Mouse (Mus musculus): ENCODE measurements around the gene Ncoa4.

DNA sequence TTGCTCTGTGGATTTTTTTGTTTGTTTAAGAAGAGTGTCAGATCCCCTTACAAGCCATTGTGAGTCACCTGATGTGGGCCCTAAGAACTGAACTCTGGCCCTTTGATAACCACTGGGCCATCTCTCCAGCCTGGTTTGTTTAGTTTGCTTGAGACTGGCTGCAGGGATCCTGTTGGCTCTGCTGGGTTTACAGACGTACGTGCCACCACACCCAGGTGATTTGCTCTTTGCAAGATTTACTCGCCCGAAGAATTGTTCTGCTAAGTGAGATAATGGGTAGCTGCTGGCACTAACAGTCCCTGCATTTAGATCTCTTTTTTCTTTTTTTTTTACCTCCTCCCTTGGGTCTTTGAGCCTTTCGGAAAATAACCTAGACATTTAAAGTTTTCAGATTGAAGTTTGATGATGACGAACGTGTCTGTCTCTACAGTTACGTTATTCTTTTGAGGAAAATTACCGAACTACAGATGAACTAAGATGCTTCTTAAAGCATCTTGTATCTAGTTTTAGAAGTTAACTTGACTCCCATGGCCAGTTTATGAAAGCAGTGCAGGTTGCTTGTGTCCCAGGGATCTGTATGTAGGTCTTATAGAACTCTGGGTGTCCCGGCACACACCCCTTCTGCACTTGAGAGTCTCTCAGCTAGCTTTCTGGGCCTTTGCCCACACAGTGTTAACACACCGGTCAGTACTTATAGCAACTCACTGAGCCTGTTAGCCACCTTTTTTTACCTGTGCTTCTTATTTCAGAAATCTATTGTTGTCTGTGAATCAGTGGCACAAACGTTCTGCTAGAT lies 1.6 kb downstream of the Ncoa4 start:
- no peak for TF ChIP-seq CTCF (IDR thresholded peaks at IDR 0.05; ENCODE audit: low read depth, low read length)
- TF ChIP-seq POLR2A (IDR thresholded peaks at IDR 0.05; ENCODE audit: extremely low read depth, insufficient read depth, low read length), result no peak

Measured in liver, adult 2 months (tissue).